Mouse (Mus musculus): ENCODE measurements at regions not wholly inside any gene's neighbourhood (a gene's known extent, or its start where the extent isn't known, plus 50 kb on each side); places are given as distances from the start of the nearest gene placed in this dataset.

DNA sequence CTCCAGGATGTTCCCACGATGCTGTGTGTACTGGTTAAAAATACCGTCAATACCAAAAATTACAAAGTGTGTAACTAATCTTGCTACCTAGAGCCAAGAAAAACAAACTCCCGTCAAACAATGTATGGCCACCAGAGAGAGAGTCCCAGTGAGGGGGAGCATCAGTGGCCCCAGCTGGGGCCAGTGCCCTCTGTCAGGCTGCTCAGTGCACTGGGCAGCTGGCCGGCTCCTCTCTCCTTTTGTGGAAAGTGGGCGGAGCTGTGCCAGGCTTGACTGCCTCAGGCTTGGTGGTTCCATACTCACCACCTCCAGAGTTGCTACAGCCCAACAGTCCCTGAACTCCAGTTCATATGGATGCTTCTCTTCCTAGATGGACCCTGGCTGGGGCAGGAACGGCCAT is 53.8 kb upstream of the Sept5 start:
- Histone ChIP-seq H3K9me3 (replicated peaks; ENCODE audit: control insufficient read depth, low read length) (no peaks in the 10 kb centered on the region), H3K4me2 (no peak overlapping the region; the same call in 1 of the 2 replicates), H3K27ac (ENCODE audit: low read depth, low read length) (no peak overlapping the region), H3K9ac (ENCODE audit: low read depth, low read length) (no peak overlapping the region), H3K36me3 (ENCODE audit: control insufficient read depth, insufficient read depth, low read length) (no peaks in the 10 kb centered on the region), H3K27me3 (ENCODE audit: control insufficient read depth, insufficient read depth, low read length) (no peaks in the 10 kb centered on the region), H3K4me3 (ENCODE audit: low read depth, low read length) (no peak overlapping the region), H3K4me1 (ENCODE audit: control insufficient read depth, insufficient read depth, low read length) (peaks cover 13% of the 10 kb centered on the region)
- ATAC-seq (replicated peaks; ENCODE audit: insufficient number of reproducible peaks, low FRiP score, low TSS enrichment), result no peak
- 47% methylated on average over 6 of the region's 6 CpGs for WGBS (ENCODE audit: insufficient replicate concordance)

DNA sequence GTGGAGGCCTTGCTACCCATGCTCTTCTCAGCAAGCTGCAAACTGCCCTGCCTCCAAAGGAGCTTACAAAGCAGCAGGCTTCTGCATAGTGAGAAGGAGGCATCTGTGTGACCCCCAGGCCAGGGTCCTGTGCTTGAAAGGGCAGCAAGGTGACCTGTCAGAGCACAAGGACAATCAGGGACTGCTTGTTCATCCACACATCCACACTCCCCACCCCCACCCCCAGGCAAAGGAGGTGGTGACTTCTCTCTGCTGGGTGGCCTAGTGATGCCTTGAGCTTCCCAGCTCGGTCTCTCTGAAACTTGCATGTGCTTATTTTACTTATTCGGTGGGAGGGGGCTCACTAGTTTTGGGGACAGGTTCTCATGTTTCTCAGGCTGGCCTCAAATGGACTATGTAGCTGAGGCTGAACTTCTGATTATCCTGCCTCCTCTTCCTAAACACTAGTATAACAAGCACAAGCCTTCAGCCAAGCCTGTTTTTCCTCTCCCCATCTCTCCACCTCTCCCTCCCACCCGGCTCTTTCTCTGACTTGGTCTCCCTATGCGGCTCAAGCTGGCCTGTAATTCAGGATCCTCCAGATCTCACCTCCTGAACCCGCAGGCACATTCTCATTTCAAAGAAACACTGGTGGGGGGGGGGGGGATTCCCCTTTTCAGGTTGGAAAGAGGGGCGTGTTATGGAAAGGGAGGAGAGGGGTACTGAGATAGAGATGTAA is 56.4 kb upstream of the Sept5 start:
- Histone ChIP-seq H3K4me2 (no peak overlapping the region; the same call in 1 of the 2 replicates), H3K9me3 (replicated peaks; ENCODE audit: control insufficient read depth, low read length) (no peaks in the 10 kb centered on the region), H3K9ac (ENCODE audit: low read depth, low read length) (0 out of 2 replicates have a peak overlapping the region, but pooled peaks have one; percentile 46), H3K36me3 (ENCODE audit: control insufficient read depth, insufficient read depth, low read length) (no peaks in the 10 kb centered on the region), H3K4me3 (ENCODE audit: low read depth, low read length) (no peak overlapping the region), H3K27me3 (ENCODE audit: control insufficient read depth, insufficient read depth, low read length) (no peaks in the 10 kb centered on the region), H3K4me1 (ENCODE audit: control insufficient read depth, insufficient read depth, low read length) (peaks cover 13% of the 10 kb centered on the region), H3K27ac (ENCODE audit: low read depth, low read length) (no peak overlapping the region)
- 14% methylated on average over 6 of the region's 6 CpGs for WGBS (ENCODE audit: insufficient replicate concordance)
- ATAC-seq (replicated peaks; ENCODE audit: insufficient number of reproducible peaks, low FRiP score, low TSS enrichment), result no peak

DNA sequence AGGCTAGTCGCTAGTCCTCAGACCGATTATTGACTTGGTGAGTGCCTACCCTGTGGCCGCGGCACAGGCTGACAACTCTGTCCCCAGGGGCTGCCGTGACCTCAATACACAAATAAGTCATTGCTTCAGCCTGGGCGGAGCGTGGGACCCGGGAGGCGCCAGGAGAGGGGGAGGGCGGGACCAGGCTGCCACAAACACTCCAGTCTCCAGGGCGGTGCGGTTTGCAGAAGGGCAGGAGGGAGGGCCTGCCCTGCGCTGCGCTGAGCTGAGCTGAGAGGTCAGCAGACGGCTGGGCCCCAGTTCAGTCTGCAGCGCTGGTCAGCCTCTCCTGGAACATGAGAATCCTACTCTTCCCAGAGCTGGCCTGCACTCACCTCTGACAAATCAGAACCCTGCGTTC is 57.2 kb upstream of the Sept5 start:
- H3K4me1 ChIP-seq (ENCODE audit: control insufficient read depth, insufficient read depth, low read length), result peaks cover 13% of the 10 kb centered on the region
- H3K4me3 ChIP-seq (ENCODE audit: low read depth, low read length), result no peak overlapping the region
- peak; percentile 88 for ATAC-seq (replicated peaks; ENCODE audit: insufficient number of reproducible peaks, low FRiP score, low TSS enrichment)
- no peaks in the 10 kb centered on the region for H3K27me3 ChIP-seq (ENCODE audit: control insufficient read depth, insufficient read depth, low read length)
- peak overlapping the region; percentile 57 for H3K27ac ChIP-seq (ENCODE audit: low read depth, low read length)
- H3K9ac ChIP-seq (ENCODE audit: low read depth, low read length), result peak overlapping the region; percentile 66; the same call in 1 of the 2 replicates
- no peaks in the 10 kb centered on the region for H3K9me3 ChIP-seq (replicated peaks; ENCODE audit: control insufficient read depth, low read length)
- peak overlapping the region; percentile 62 for H3K4me2 ChIP-seq
- no peaks in the 10 kb centered on the region for H3K36me3 ChIP-seq (ENCODE audit: control insufficient read depth, insufficient read depth, low read length)
- under 1% methylated on average over 17 of the region's 17 CpGs for WGBS (ENCODE audit: insufficient replicate concordance)

DNA sequence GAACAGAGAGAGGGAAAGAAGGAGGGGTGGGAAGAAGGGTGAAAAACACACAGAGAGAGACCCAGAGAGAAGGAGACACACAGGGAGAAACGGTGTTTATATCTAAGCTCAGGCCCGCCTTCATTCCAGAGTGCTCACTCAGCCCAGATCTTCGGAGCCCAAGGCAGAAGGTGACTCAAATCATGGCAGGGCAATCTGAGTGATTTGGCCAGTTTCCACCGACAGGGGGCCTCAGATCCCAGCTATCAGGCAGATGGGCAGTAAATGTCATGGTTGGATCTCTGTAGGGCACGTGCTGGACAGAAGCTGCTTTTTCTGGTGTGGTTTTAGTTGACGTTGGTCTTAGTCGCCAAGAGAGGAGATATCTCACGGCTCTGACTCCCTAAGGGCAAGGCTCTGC is 57.6 kb upstream of the Sept5 start:
- Histone ChIP-seq H3K27ac (ENCODE audit: low read depth, low read length) (peak overlapping the region; percentile 57), H3K27me3 (ENCODE audit: control insufficient read depth, insufficient read depth, low read length) (no peaks in the 10 kb centered on the region), H3K4me2 (peak overlapping the region; percentile 62), H3K9ac (ENCODE audit: low read depth, low read length) (peak overlapping the region; percentile 66; the same call in 1 of the 2 replicates), H3K4me1 (ENCODE audit: control insufficient read depth, insufficient read depth, low read length) (peaks cover 13% of the 10 kb centered on the region), H3K4me3 (ENCODE audit: low read depth, low read length) (no peak overlapping the region), H3K36me3 (ENCODE audit: control insufficient read depth, insufficient read depth, low read length) (no peaks in the 10 kb centered on the region), H3K9me3 (replicated peaks; ENCODE audit: control insufficient read depth, low read length) (no peaks in the 10 kb centered on the region)
- 4% methylated on average over 8 of the region's 8 CpGs for WGBS (ENCODE audit: insufficient replicate concordance)
- ATAC-seq (replicated peaks; ENCODE audit: insufficient number of reproducible peaks, low FRiP score, low TSS enrichment), result no peak

DNA sequence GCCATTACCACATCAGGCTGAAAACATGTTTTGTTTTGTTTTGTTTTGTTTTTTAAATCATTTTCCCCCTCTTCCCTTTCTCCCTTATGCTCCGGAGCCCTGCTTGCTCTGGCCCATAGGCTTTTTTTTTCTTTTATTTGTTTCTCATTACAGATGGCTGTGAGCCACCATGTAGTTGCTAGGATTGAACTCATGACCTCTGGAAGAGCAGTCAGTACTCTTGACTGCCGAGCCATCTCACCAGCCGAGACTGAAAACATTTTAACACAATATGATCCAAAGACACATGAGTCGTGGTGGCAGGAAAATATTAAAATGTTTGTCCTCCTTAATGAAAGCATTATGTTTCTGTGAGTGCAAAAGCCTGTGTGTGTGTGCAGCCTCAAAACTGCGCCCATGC is 65.8 kb upstream of the Sept5 start:
- no peaks in the 10 kb centered on the region for H3K4me1 ChIP-seq (ENCODE audit: control insufficient read depth, insufficient read depth, low read length)
- no peak overlapping the region for H3K9ac ChIP-seq (ENCODE audit: low read depth, low read length)
- no peak overlapping the region for H3K4me3 ChIP-seq (ENCODE audit: low read depth, low read length)
- ATAC-seq (replicated peaks; ENCODE audit: insufficient number of reproducible peaks, low FRiP score, low TSS enrichment), result no peak
- 73% methylated on average over 5 of the region's 5 CpGs for WGBS (ENCODE audit: insufficient replicate concordance)
- no peaks in the 10 kb centered on the region for H3K27me3 ChIP-seq (ENCODE audit: control insufficient read depth, insufficient read depth, low read length)
- no peak overlapping the region for H3K27ac ChIP-seq (ENCODE audit: low read depth, low read length)
- no peaks in the 10 kb centered on the region for H3K9me3 ChIP-seq (replicated peaks; ENCODE audit: control insufficient read depth, low read length)
- H3K36me3 ChIP-seq (ENCODE audit: control insufficient read depth, insufficient read depth, low read length), result no peaks in the 10 kb centered on the region
- no peak overlapping the region for H3K4me2 ChIP-seq

DNA sequence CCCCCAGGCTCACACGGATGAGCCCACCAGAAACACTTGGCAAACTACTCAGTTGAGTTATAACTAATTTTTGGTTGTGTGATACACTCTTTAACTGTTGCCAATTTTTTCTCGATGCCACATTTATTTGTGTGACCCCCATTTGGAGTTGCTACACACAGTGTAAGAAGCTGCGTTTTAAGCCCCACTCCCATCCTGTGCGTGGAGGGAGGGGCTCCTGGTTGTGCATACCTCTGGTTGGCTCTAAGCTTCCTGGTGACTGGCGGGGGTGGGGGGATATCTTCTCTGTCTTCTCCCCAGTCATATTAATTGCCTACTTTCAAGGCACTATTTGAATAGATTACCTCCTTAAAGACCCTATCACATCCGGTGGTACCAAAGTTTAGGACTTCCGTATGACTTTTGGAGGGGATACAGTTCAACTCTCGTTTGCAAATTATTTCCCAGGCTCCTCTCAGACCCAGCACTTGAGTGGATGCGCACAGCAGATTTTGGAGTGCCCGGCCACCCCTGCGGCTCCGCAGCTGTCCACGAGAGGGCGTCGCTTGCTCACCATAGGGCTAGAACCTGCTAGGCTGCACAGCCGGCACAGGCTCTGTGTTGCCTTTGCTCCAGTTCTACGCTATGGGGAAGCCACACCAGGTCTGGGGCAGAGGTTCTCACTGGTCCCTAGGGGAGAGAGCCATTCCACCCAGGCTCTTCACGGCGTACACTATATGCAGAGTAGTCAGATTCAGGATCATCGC is 66.5 kb upstream of the Sept5 start:
- Histone ChIP-seq H3K4me3 (ENCODE audit: low read depth, low read length) (no peak overlapping the region), H3K4me2 (peak overlapping the region; percentile 41), H3K36me3 (ENCODE audit: control insufficient read depth, insufficient read depth, low read length) (no peaks in the 10 kb centered on the region), H3K27me3 (ENCODE audit: control insufficient read depth, insufficient read depth, low read length) (no peaks in the 10 kb centered on the region), H3K4me1 (ENCODE audit: control insufficient read depth, insufficient read depth, low read length) (no peaks in the 10 kb centered on the region), H3K9ac (ENCODE audit: low read depth, low read length) (no peak overlapping the region), H3K27ac (ENCODE audit: low read depth, low read length) (no peak overlapping the region), H3K9me3 (replicated peaks; ENCODE audit: control insufficient read depth, low read length) (no peaks in the 10 kb centered on the region)
- peak; percentile 72; the same call in 1 of the 2 replicates for ATAC-seq (replicated peaks; ENCODE audit: insufficient number of reproducible peaks, low FRiP score, low TSS enrichment)
- 16% methylated on average over 20 of the region's 20 CpGs for WGBS (ENCODE audit: insufficient replicate concordance)

DNA sequence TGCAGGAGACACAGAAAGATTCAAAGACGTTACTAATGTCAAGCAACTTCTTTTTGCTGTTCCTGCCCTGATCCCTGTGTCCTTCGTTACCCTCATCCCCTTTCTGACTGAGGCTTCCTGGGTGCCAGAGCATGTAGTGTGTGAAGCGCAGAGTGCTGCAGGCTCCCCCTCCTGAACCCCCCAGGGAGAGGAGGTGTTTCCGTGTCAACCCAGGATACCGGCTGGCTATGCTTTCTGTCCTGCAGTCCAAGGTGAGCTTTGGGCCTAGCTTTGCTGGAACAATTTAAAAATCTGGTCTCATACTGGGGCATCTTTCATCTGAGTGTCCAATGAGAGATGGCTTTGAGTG is 67.0 kb upstream of the Sept5 start:
- no peaks in the 10 kb centered on the region for H3K36me3 ChIP-seq (ENCODE audit: control insufficient read depth, insufficient read depth, low read length)
- ATAC-seq (replicated peaks; ENCODE audit: insufficient number of reproducible peaks, low FRiP score, low TSS enrichment), result no peak
- no peaks in the 10 kb centered on the region for H3K9me3 ChIP-seq (replicated peaks; ENCODE audit: control insufficient read depth, low read length)
- H3K27ac ChIP-seq (ENCODE audit: low read depth, low read length), result no peak overlapping the region
- no peak overlapping the region for H3K4me3 ChIP-seq (ENCODE audit: low read depth, low read length)
- no peaks in the 10 kb centered on the region for H3K4me1 ChIP-seq (ENCODE audit: control insufficient read depth, insufficient read depth, low read length)
- peak overlapping the region; percentile 41 for H3K4me2 ChIP-seq
- H3K9ac ChIP-seq (ENCODE audit: low read depth, low read length), result no peak overlapping the region
- H3K27me3 ChIP-seq (ENCODE audit: control insufficient read depth, insufficient read depth, low read length), result no peaks in the 10 kb centered on the region
- WGBS (ENCODE audit: insufficient replicate concordance), result 60% methylated on average over 5 of the region's 5 CpGs

DNA sequence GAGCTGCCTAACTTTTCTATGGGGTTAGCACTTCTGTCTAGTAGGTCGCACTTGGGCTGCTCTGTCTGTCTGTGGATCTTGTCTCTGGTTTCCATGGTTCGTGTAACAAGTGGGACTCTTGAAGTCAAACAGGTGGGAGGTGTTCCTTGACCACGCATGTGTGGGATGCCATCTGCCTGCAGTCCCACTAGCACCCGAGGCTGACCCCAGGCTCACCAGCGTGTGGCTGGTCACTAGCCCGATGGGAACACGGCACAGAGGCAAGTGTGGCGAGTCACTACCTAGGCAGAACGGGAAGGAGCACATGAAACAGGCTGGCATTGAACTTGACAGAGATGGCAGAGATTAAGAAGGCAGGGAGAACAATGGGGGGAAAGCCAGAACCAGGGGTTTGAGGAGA is 72.5 kb upstream of the Cldn5 start:
- Histone ChIP-seq H3K9me3 (replicated peaks; ENCODE audit: control insufficient read depth, low read length) (no peaks in the 10 kb centered on the region), H3K27ac (ENCODE audit: low read depth, low read length) (no peak overlapping the region)
- ATAC-seq (replicated peaks; ENCODE audit: insufficient number of reproducible peaks, low FRiP score, low TSS enrichment), result no peak

More for the DNA sequence above, 72.5 kb upstream of the Cldn5 start:
- no peaks in the 10 kb centered on the region; the same call in 1 of the 2 replicates for H3K27me3 ChIP-seq (ENCODE audit: control insufficient read depth, insufficient read depth, low read length)
- 50% methylated on average over 9 of the region's 9 CpGs for WGBS (ENCODE audit: insufficient replicate concordance)
- no peak overlapping the region for H3K9ac ChIP-seq (ENCODE audit: low read depth, low read length)
- no peaks in the 10 kb centered on the region for H3K36me3 ChIP-seq (ENCODE audit: control insufficient read depth, insufficient read depth, low read length)
- H3K4me1 ChIP-seq (ENCODE audit: control insufficient read depth, insufficient read depth, low read length), result no peaks in the 10 kb centered on the region; the same call in 1 of the 2 replicates
- no peak overlapping the region for H3K4me2 ChIP-seq
- no peak overlapping the region for H3K4me3 ChIP-seq (ENCODE audit: low read depth, low read length)
